Mouse (Mus musculus): Measurements from ENCODE around the gene Sat1.
"Not testable (repeated sequence)": the region's sequence is repeated elsewhere in the genome, so short reads cannot be mapped to it uniquely, and the experiment has no call there.

Gene Sat1

DNA sequence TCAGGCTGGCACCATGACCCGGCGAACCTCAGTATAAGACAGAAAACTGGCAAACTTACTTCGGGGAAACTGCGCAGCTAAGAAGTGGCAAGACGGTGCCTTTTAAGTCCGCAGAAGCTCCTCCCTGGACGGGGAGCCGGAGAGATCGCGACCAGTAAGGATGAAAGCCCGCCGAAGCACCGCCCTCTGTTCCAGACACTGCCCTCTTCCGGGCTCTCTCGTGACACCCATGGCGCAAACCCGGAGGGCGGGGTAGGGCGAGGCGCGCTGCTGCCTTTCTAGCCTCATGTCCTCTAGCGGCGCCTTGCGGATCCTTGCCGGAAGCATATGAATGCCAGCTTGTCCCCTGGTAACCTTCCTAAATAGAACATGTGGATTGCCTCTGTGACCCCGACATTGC is at the start of gene Sat1:
Gene Sat1 (minus strand): TSS at position 179 of the 400 bp plus-strand sequence.
- peak; percentile 99 for ATAC-seq (ENCODE audit: insufficient number of reproducible peaks, low FRiP score, low TSS enrichment)

DNA sequence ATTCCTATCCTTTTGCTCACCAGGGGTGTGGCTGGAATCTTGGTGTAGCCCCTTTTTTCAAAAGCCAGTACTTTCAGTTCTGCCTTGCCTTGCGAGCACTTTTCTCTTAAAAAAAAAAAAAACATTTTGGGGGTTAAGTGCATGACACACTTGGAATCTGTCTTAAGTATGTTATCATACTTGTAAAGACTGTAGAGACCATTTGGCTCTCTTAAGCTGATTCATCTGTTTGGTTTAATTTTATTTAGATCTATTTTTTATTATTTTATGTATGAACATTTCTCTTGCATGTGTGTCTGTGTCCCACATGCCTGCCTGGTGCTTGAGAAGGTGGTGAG is 46.6 kb upstream of the Sat1 start:
- no peak for ATAC-seq (ENCODE audit: insufficient number of reproducible peaks, low FRiP score, low TSS enrichment)

DNA sequence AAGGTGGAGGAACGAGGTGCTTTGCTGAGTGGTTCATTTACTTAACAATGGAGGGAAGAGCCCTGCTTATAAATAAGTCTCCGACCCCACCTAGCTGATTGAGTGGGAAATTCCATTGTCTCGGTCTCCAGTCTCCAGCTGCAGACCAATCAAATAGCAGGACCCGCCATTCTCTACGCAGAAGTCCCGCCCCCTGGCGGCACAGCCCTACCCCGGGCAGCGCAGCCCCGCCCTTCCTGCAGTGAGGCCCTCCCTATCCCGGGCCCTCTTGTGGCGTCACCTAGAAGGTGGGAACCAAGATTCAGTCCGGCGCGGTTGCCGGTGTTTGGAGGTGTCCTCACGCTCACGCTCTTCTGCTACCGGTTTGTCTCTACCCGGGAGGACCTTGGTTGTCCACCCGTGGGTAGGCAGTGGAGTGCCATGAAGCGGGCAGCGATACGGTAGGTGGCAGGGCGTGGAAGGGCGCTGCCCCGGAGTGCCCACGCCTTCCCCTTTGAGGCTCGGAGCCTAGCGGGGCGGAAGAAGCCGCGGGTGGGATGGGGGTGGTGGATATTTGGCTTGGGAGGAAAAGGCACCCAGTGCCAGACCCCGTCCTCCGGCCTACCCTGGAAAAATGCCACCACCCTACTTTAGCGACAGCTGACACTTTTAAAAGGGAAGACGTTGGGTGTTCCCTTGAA is 46.1 kb upstream of the Sat1 start, which contains the start of gene Acot9:
Gene Acot9 (plus strand): TSS at position 209 of the 680 bp plus-strand sequence.
- ATAC-seq (ENCODE audit: insufficient number of reproducible peaks, low FRiP score, low TSS enrichment): peak; percentile 98

DNA sequence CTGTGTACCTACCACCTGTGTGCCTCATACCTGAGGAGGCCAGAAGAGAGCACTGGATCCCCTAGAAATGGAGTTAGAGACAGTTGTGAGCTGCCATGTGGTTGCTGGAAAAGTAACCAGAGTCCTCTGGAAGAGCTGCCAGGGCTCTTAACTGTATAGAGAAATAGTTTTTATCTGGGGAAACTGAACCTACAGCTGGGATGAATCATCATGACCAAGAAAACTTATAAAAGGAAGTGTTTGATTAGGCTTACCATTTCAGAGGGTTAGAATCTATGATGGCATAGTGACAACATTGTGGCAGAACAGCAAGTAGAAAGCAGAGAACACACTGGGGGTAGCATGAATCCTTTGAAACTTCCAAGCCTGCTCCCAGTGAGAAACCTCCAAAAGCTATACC is 40.6 kb upstream of the Sat1 start:
- ATAC-seq (ENCODE audit: insufficient number of reproducible peaks, low FRiP score, low TSS enrichment): no peak

DNA sequence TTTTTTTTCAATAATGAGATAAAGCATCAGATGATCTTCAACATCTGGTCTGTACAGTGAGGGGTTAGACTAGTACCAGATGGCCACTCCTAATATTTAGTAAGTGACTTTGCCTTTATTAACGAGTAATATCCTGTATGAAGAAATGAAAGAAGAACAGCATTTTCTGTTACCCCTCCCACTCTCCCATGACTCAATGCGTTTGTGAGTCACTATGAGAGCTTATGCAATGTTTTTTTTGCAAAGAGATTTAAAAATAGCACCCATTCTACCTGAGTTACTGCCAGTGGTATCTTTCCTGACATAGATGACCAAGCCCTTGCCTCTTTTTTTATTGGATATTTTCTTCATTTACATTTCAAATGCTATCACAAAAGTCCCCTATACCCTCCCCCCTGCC is 2.0 kb upstream of the Sat1 start:
- no peak for ATAC-seq (ENCODE audit: insufficient number of reproducible peaks, low FRiP score, low TSS enrichment)

DNA sequence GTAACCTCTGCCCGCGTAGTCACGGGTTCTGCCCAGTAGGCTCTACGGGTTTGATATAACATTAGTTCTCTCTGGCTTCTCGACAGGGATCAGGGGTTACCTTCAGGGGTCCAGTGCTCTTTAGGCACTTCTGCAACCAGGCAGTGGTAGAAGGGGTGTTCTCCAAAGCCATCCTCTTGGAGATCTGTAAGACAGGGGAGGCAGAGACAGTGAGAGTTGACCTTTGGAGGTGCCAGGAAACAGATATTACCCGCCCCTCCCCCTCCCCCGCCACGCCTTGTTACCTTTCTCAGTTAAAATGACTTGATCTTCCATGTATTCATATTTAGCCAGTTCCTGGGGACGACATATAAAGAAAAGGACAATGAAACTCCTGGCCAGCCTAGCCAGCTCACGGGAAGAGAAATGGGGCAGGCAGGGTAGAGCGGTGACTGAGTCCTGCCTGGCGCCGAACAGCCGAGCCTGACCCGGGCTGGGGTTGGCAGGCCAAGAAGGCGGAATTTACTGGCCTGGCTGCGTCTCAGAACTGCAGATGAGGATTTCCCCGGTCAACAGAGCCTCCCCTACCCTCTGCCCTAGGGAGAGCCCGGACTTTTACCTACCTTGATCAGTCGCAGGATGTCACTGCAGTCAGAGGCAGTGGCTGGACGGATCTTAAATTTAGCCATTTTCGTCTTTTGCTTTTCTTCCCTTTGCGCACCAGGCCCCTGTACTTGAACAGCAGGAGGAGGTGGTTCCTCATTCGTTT is 574 bp downstream of the Sat1 start:
- ATAC-seq (ENCODE audit: insufficient number of reproducible peaks, low FRiP score, low TSS enrichment): peak; percentile 60

DNA sequence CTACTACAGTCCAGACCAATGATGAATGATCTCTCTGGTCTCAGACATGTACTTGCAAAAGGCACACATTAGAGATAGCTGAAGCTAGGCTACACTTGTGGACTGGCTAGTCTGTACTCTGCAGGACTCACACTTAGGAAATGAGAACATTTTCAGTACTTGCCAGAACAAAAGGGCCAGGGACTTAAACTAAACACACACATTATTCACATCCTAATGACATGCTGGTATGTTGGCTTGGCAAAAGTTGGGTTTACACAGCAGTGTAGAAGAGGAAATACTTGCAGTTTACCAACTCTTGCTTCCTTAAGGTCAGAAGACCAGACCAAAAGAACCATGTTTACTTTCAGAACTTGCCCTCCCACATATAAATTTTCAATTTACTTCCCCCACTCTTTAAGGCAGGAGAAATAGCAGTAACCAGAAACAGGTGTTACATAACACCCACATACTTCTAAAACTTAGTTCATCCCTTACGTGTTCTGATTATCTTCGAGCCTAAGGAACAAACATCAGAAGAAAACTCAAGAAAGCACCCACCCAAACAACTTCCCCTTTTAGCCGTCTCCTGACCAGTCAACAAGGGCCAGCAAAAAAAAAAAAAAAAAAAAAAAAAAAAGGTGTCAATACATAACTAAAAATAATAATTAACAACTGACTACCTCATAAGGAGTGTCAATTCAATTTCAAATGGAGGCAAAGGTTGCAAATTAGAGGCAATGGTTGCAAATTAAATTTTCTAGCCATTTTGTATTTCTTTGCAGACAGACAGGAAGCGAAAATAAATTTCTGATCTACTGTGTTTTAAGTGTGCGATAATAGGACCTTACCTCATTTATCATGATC is 1.7 kb downstream of the Sat1 start:
- no peak for ATAC-seq (ENCODE audit: insufficient number of reproducible peaks, low FRiP score, low TSS enrichment)

DNA sequence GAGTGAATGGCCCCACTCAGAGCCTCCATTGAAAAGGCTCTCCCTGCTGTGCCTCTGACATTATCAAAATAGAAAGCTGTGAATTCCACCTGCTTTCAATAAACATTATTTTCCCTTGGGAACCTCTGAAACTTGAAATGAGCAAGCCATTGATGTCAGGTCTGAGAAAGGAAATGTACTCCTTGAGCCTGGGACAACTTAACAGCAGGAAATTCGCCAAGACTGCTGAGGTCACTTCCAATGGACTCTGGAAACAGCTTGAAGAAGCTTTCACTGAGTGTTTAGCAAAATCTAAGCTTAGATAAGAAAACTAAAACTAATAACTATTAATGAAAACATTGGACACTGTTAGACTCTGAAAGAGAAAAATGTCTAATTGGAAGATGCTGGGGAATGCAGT is 7.6 kb downstream of the Sat1 start:
- ATAC-seq (ENCODE audit: insufficient number of reproducible peaks, low FRiP score, low TSS enrichment): no peak

DNA sequence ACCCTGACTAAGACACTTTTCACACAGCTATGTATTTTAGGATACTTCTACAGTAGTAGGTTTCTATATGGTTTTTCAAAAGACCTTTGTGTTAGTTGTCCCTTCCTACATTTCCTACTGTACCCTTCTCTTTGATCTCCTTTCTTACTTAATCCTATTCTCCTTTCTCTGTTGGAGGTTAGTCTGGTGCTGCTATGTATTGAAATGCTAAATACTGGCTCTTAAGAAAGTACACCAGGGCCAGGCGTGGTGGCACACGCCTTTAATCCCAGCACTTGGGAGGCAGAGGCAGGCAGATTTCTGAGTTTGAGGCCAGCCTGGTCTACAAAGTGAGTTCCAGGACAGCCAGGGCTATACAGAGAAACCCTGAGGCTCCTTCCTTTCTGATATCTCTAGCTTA is 10.8 kb downstream of the Sat1 start:
- ATAC-seq (ENCODE audit: insufficient number of reproducible peaks, low FRiP score, low TSS enrichment): not testable (repeated sequence)

DNA sequence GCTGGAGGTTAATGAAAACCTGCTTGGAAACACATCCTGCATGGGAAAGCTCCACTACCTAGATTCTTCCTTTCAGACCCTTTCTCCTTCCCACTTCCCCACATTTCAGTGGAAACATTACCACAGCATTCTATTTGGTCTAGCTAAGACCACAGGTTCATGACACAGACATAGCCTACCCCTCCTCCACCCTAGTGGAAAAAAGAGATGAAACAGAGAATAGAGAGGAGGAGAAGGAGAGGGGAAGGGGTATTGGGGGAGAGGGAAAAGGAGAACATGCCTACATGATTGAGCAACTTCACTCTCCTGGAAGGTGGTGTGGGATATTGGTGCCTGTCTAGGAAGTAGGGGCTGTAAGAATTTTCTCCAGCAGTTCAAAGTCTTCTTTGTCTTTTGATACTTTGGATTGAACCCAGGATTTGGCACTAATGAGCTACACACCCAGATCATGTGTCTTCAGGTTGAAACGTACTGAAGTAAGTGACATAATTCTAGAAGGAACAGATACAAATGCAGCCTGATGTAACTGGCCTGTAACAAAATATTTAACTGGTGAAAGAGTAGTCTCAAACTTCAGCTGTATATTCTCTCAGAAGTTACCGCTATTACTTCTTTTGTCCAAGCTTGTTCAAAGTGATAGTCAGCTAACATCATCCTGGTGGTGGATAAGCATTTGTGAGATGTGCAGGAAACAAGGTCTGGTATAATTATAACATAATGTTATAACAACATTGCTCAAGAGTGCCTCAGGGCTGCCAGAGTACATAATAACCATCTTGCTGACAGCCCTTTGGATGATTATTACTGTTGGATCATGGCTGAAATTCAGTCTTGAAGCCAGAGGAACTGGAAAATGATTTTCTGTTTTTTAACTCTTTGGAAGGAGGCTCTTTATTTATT is 13.6 kb downstream of the Sat1 start:
- ATAC-seq (ENCODE audit: insufficient number of reproducible peaks, low FRiP score, low TSS enrichment): no peak

DNA sequence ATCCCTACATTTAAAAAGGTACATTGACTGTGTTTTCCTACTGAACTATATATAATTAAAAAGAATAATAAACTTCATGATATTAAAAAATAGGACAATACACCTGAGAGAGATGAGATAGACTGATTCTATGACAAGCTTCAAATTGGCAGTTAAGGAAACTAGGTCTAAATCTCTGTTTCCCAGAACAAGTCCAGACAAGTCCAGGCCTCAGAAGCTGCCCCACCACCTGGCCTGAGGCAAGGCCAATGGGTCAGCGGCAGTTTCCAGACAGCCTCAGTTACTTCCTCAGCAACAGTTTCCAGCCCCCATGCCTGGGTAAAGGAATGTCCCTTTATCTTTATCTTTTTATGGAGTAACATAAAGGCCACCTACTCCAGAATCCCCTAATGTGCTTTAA is 14.4 kb downstream of the Sat1 start:
- ATAC-seq (ENCODE audit: insufficient number of reproducible peaks, low FRiP score, low TSS enrichment): no peak

DNA sequence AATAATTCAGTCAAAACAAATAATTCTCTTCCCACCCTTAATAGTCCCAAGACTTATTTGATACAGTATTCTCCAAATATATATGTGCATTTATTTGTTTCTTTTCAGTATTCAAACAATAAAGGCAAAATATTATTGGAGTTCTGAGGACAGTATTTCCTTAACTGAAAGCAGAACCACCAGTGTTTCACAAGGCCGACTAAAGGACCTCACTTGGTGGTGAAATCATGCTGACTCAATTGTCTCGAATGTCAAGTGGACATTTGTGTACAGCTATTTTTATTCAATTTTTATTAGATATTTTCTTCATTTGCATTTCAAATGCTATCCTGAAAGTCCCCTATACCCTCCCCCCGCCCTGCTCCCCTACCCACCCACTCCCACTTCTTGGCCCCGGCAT is 21.3 kb downstream of the Sat1 start:
- ATAC-seq (ENCODE audit: insufficient number of reproducible peaks, low FRiP score, low TSS enrichment): no peak

DNA sequence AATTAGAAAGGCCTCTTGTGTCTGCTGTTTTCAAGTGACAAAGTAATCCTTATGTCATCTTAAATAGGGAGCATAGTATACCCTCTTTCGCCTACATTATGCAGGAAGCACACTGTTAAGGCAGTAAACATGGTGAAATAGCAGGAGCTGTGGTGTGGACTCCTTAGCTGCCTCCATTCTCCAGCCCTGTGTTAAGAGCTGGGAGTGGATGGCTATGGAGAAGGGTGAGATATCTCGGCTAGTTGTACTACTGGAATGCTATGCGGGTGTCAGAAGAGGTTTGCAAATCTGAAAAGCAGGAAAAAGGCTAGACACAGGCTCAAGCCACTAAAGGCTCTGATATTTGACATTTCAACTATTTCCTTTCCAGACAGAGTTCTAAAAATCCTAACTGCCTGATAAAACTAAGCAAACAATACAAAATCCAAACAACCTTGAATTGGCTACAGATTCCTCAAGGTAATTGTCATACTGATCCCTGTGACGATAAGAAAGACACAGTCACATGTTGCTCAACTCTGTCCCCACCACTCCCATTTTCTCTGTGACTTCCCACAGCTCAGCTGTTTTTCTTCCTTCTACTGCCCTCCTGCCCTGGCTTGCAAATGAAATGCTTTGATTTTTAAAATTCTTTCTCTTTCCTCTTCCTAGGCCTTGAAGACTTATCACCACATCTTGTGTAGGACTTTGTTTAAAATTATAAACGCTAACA is 22.4 kb downstream of the Sat1 start:
- no peak for ATAC-seq (ENCODE audit: insufficient number of reproducible peaks, low FRiP score, low TSS enrichment)

DNA sequence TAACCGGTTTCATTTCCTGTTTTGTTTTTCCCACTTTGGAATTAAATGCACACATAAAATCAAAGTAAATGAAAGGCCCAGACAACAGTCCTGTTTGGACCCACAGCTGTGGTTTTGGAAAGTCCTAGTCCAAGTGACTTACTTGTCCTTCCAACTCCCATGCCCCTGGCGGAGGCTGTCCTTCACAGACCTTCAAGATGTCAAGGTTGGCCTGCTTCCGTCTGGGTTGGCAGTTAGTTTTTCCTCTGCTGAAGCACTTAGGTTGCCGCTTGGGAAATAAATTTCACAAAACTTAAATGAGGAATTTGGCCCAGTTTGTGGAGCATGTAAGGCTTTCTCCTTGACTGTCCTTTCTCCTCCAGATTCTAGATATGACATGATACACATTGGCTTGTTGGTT is 24.3 kb downstream of the Sat1 start:
- no peak for ATAC-seq (ENCODE audit: insufficient number of reproducible peaks, low FRiP score, low TSS enrichment)

DNA sequence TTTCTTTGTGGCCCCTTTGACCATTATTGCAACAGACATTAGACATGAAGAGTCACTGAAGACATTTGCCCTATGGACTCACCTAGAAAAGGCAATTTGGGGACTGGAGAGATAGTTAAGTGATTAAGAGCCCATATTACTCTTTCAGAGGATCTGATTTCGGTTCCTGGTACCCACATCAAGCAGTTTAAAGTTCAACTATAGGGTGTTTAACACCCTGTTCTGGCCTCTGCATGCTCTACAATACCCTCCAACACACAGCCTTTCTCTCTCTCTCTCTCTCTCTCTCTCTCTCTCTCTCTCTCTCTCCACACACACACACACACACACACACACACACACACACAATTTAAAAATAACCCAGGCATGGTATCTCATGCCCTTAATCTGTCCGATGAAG is 38.6 kb downstream of the Sat1 start:
- ATAC-seq (ENCODE audit: insufficient number of reproducible peaks, low FRiP score, low TSS enrichment): no peak

DNA sequence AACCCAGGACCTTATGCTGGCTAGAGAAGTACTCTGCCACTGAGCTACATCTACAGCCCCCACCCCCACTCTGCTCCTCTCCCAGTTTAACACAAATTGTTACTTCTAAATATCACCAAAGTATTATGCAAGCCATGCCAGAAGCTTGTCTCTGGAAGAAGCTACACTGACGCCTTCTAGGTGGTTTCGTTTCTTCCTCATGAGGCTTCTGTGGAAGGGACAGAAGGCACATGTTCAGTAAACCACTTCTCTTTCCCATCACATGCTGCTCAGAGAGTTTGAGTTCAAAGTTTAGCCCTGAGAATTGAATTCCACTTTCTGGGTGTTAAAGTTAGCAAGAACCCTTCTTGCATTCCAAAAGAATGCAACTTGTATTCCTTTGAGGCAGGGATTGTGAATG is 39.0 kb downstream of the Sat1 start:
- no peak for ATAC-seq (ENCODE audit: insufficient number of reproducible peaks, low FRiP score, low TSS enrichment)

DNA sequence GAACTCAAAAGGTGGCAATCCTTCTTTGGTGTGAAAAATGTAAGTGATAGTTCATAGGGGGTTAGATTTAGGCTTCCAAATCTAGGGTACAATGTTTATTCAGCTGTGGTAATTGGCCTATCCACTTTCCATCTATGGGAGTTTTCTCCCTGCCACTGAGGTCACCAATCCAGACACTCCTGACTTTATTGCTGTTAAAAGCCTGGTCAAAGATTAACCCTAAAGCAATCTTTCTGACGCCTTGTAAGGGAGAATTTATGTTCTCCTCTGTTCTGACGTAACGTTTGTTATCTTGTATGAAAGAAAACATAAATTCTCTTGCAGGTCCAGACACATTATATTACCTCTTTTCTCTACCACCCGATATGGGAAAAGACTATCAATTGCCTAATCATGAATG is 40.7 kb downstream of the Sat1 start:
- no peak for ATAC-seq (ENCODE audit: insufficient number of reproducible peaks, low FRiP score, low TSS enrichment)

DNA sequence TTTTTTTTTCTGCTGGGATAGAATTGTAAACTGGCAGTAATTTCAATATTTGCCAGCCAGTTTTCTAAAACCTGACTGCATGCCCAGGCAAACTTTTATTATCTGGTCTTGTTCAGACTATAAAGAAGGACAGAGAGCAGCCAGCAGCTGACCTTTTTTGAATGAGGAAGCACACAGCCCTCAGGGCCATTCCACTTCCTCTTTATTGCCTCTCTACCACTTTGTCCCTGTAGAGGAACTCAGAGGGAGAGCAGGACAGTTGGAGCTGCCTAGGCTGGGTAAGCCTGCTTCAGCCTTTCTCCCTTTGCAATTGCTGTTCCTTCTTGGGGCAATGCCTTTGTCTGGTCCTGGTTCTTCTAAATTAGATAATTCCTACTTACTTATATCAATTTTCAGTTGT is 43.9 kb downstream of the Sat1 start:
- ATAC-seq (ENCODE audit: insufficient number of reproducible peaks, low FRiP score, low TSS enrichment): no peak

DNA sequence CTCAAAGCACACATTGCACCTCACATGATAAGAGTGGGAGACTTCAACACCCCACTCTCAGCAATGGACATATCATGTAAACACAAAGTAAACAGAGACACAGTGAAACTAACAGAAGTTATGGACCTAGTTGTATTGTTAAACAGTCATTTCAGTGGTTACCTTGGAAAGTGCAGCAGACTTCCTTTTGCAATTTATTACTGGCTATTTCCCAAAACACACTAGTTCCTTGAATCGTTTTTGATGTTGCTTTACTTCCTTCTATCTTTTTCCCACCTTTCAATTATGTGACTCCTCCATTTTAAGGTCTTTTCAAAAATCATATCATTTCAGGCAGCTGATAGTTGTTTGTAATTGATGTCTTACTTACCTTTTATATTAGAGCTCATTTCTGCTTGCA is 44.5 kb downstream of the Sat1 start:
- no peak for ATAC-seq (ENCODE audit: insufficient number of reproducible peaks, low FRiP score, low TSS enrichment)

DNA sequence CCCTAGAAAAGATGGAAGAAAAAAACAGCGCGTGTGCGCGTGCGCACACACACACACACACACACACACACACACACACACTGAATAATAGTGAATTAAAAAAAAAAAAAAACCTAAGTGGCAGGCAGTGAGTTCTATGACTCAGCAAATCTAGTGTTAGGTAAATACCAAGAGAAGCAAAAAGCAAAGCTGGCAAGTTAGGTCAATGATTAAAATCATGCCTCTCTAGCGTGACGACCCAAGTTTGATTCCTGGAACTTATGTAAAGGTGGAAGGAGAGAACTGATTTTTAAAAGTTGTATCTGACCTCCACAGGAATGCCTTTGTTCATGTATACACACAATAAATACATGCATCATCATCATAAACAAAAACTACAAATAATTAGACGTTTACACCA is 46.4 kb downstream of the Sat1 start:
- ATAC-seq (ENCODE audit: insufficient number of reproducible peaks, low FRiP score, low TSS enrichment): no peak

All from cerebellum, adult (tissue).